Mouse (Mus musculus): Measurements from ENCODE around the gene Cks1b. TPM values are rescaled to one million over a fixed set of nuclear protein-coding genes. Genes with fewer than 3 reads are reported as not detected.
A peak's percentile ranks its signal among the peaks of the same experiment; 100 is the strongest.

Gene Cks1b
- total and polyA plus RNA-seq, 2 experiments from 2014 or later: 43.6 to 103 TPM

GRCm38 (mm10) chr3:89411490-89412393 is 6.4 kb downstream of the Cks1b start, which contains the start of gene Flad1:
TSS of gene Flad1 (minus strand) at chr3:89411870.
- peak within 1 kb of the TSS; percentile 80 for H3K4me2 ChIP-seq (ENCODE audit: low read depth, low read length)

GRCm38 (mm10) chr3:89410864-89411263 is 7.3 kb downstream of the Cks1b start:
- H3K27me3 ChIP-seq (ENCODE audit: insufficient read depth, low read length): no peaks in the 10 kb centered on the region
- no peaks in the 10 kb centered on the region for H3K9me3 ChIP-seq (ENCODE audit: low read length)
- no peak for ATAC-seq
- peak overlapping the region; percentile 80 for H3K4me2 ChIP-seq (ENCODE audit: low read depth, low read length)
- no peak for TF ChIP-seq CTCF (IDR thresholded peaks at IDR 0.05; ENCODE audit: low read depth)
- peak overlapping the region; percentile 49 for H3K9ac ChIP-seq (replicated peaks; ENCODE audit: low read length)
- WGBS: 80% methylated on average over 10 of the region's 10 CpGs
- peak overlapping the region; percentile 49 for H3K4me3 ChIP-seq (ENCODE audit: low read length)
- peaks cover 15% of the 10 kb centered on the region for H3K36me3 ChIP-seq (ENCODE audit: insufficient read depth, low read length)
- no peak for DNase-seq (ENCODE audit: low spot score)
- 0 out of 2 replicates have a peak, but pooled peaks cover 4% of the 10 kb centered on the region for H3K4me1 ChIP-seq (ENCODE audit: insufficient read depth, low read length)
- H3K27ac ChIP-seq: peak overlapping the region; percentile 70

More at GRCm38 (mm10) chr3:89411490-89412393, 6.4 kb downstream of the Cks1b start, which contains the start of gene Flad1:
- H3K9ac ChIP-seq (replicated peaks; ENCODE audit: low read length): peak within 1 kb of the TSS; percentile 49
- 6% methylated on average over 28 of the region's 28 CpGs for WGBS
- peak within 1 kb of the TSS; percentile 70 for H3K27ac ChIP-seq
- TF ChIP-seq CTCF (IDR thresholded peaks at IDR 0.05; ENCODE audit: low read depth): no peak
- H3K4me1 ChIP-seq (ENCODE audit: insufficient read depth, low read length): 0 out of 2 replicates have a peak, but pooled peaks cover 4% of the 10 kb centered on the region
- peak within 1 kb of the TSS; percentile 49 for H3K4me3 ChIP-seq (ENCODE audit: low read length)
- peak; percentile 99 for DNase-seq (ENCODE audit: low spot score)
- no peaks in the 10 kb centered on the region for H3K9me3 ChIP-seq (ENCODE audit: low read length)
- peaks cover 15% of the 10 kb centered on the region for H3K36me3 ChIP-seq (ENCODE audit: insufficient read depth, low read length)
- no peaks in the 10 kb centered on the region for H3K27me3 ChIP-seq (ENCODE audit: insufficient read depth, low read length)
- peak; percentile 99 for ATAC-seq

GRCm38 (mm10) chr3:89409701-89410100 is 8.5 kb downstream of the Cks1b start:
- WGBS: 92% methylated on average over 3 of the region's 3 CpGs
- DNase-seq (ENCODE audit: low spot score): no peak
- Histone ChIP-seq H3K4me3 (ENCODE audit: low read length) (no peak overlapping the region), H3K27ac (no peak overlapping the region), H3K9me3 (ENCODE audit: low read length) (no peaks in the 10 kb centered on the region), H3K36me3 (ENCODE audit: insufficient read depth, low read length) (peaks cover 17% of the 10 kb centered on the region), H3K27me3 (ENCODE audit: insufficient read depth, low read length) (no peaks in the 10 kb centered on the region), H3K4me1 (ENCODE audit: insufficient read depth, low read length) (0 out of 2 replicates have a peak, but pooled peaks cover 4% of the 10 kb centered on the region), H3K4me2 (ENCODE audit: low read depth, low read length) (no peak overlapping the region), H3K9ac (replicated peaks; ENCODE audit: low read length) (no peak overlapping the region)
- no peak for ATAC-seq
- TF ChIP-seq CTCF (IDR thresholded peaks at IDR 0.05; ENCODE audit: low read depth): no peak

- no peaks in the 10 kb centered on the region for H3K9me3 ChIP-seq (ENCODE audit: low read length)
- 0 out of 2 replicates have a peak, but pooled peaks cover 4% of the 10 kb centered on the region for H3K4me1 ChIP-seq (ENCODE audit: insufficient read depth, low read length)
- H3K27ac ChIP-seq: no peak overlapping the region
- DNase-seq (ENCODE audit: low spot score): no peak
- no peak overlapping the region for H3K4me3 ChIP-seq (ENCODE audit: low read length)
- WGBS: 69% methylated on average over 16 of the region's 16 CpGs
- H3K4me2 ChIP-seq (ENCODE audit: low read depth, low read length): no peak overlapping the region
- H3K9ac ChIP-seq (replicated peaks; ENCODE audit: low read length): no peak overlapping the region
- no peak for ATAC-seq
- H3K36me3 ChIP-seq (ENCODE audit: insufficient read depth, low read length): peaks cover 14% of the 10 kb centered on the region
- H3K27me3 ChIP-seq (ENCODE audit: insufficient read depth, low read length): no peaks in the 10 kb centered on the region
- TF ChIP-seq CTCF (IDR thresholded peaks at IDR 0.05; ENCODE audit: low read depth): 0 out of 2 replicates have a peak, but pooled peaks have one; percentile 4
Measured at GRCm38 (mm10) chr3:89408448-89408847, 9.7 kb downstream of the Cks1b start.

GRCm38 (mm10) chr3:89406887-89407286 is 11.3 kb downstream of the Cks1b start:
- ATAC-seq: no peak
- no peak for DNase-seq (ENCODE audit: low spot score)
- H3K4me1 ChIP-seq (ENCODE audit: insufficient read depth, low read length): 0 out of 2 replicates have a peak, but pooled peaks cover 4% of the 10 kb centered on the region
- WGBS: 91% methylated on average over 6 of the region's 6 CpGs
- peaks cover 18% of the 10 kb centered on the region for H3K36me3 ChIP-seq (ENCODE audit: insufficient read depth, low read length)
- H3K9me3 ChIP-seq (ENCODE audit: low read length): no peaks in the 10 kb centered on the region
- no peaks in the 10 kb centered on the region for H3K27me3 ChIP-seq (ENCODE audit: insufficient read depth, low read length)
- H3K9ac ChIP-seq (replicated peaks; ENCODE audit: low read length): no peak overlapping the region
- H3K4me2 ChIP-seq (ENCODE audit: low read depth, low read length): no peak overlapping the region
- H3K27ac ChIP-seq: no peak overlapping the region
- no peak for TF ChIP-seq CTCF (IDR thresholded peaks at IDR 0.05; ENCODE audit: low read depth)
- no peak overlapping the region for H3K4me3 ChIP-seq (ENCODE audit: low read length)

- no peak for ATAC-seq
- Histone ChIP-seq H3K9ac (replicated peaks; ENCODE audit: low read length) (no peak within 1 kb of the TSS), H3K27ac (no peak within 1 kb of the TSS), H3K9me3 (ENCODE audit: low read length) (no peaks in the 10 kb centered on the region), H3K4me1 (ENCODE audit: insufficient read depth, low read length) (no peaks in the 10 kb centered on the region), H3K4me3 (ENCODE audit: low read length) (no peak within 1 kb of the TSS), H3K4me2 (ENCODE audit: low read depth, low read length) (no peak within 1 kb of the TSS), H3K27me3 (ENCODE audit: insufficient read depth, low read length) (no peaks in the 10 kb centered on the region), H3K36me3 (ENCODE audit: insufficient read depth, low read length) (peaks cover 14% of the 10 kb centered on the region)
- no peak for DNase-seq (ENCODE audit: low spot score)
- 62% methylated on average over 5 of the region's 5 CpGs for WGBS
- TF ChIP-seq CTCF (IDR thresholded peaks at IDR 0.05; ENCODE audit: low read depth): no peak
Measured at GRCm38 (mm10) chr3:89402693-89403092, 15.5 kb downstream of the Cks1b start, which contains the start of gene Lenep. TSS of gene Lenep (minus strand) at chr3:89402793.
